Mouse (Mus musculus) G1E (cell line): Measurements from ENCODE around the gene Dcaf4.

ENCODE experiments used
- CTCF ChIP-seq: IDR thresholded peaks from 2 replicates; pipeline ENCODE4 v1.5.1; 2012; ENCODE audit warnings: low read depth, low read length, inconsistent platforms, mixed read lengths
- GATA1 ChIP-seq: IDR thresholded peaks from 2 replicates; pipeline ENCODE4 v1.6.1; 2012; ENCODE audit warnings: borderline replicate concordance, low read length, inconsistent platforms, mixed read lengths
- GATA2 ChIP-seq: IDR thresholded peaks from 2 replicates; pipeline ENCODE4 v1.6.1; 2012; ENCODE audit warnings: low read depth, low read length, inconsistent platforms, borderline replicate concordance
- POLR2AphosphoS5 ChIP-seq: IDR thresholded peaks from 2 replicates; pipeline ENCODE4 v1.6.1; 2012; ENCODE audit warnings: low read depth, low read length, inconsistent platforms; ENCODE audit not compliant: insufficient replicate concordance
- TAL1 ChIP-seq: conservative IDR thresholded peaks from 2 replicates; pipeline ENCODE4 v1.6.1; 2012; ENCODE audit warnings: low read depth, low read length, inconsistent platforms, mixed read lengths

DNA sequence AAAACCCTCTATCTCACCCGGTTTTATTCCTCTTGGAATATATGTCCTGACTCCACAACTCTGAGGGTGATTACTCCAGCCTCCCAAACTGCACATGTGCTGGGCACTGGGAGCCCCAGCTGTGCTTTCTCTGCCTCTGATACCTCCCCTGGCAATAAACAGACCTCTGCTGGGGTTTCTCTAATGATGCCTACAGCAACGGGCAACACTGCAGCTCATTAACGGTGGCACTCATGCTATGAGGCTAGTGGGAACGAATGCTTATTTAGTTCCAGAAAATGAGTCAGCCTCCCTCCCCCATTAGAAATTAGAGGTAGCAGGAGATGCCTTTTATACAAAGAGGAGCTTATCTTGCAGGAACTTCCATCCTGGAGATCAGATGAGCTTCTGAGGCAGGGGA, 7.5 kb upstream of the Dcaf4 start:
- TF ChIP-seq CTCF (no peak), GATA1 (no peak), GATA2 (no peak), POLR2AphosphoS5 (no peak), TAL1 (no peak)
